ENCODE assay signal across 8 mouse cellular contexts in the genomic region with DNA sequence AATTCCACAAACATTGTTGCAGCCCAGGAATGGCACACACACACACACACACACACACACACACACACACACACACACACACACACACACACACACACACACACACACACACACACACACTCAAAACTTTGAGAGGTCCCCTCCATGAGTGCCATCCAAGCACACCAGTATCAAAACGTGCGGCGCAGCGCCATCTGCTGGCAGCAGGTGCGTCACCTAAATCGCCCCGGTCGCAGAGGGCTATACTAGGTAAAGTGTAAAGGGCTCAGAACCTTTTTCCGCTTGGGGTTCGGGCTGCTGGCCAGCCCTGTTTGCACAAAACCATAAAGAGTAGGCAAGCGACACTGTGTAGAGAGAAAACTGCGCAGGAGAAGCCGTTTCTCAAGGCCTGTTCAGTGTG.
DNase-seq lines count a peak whose midpoint lies in the region; ATAC-seq and TF ChIP-seq lines count a peak whose summit lies in the region.

No protein-coding gene starts in this region.

- 1% methylated on average over 13 of the region's 13 CpGs for WGBS in forebrain, embryonic 14.5 days
- 4% methylated on average over 13 of the region's 13 CpGs for whole genome bisulfite sequencing in hindbrain, embryonic 11.5 days
- 4% methylated on average over 13 of the region's 13 CpGs for WGBS in lung, adult 2 months

- H3K9ac ChIP-seq in forebrain, embryonic 14.5 days (ENCODE audit: low read length), result no peak overlapping the region
- no peak overlapping the region for H3K9ac ChIP-seq in hindbrain, embryonic 11.5 days (ENCODE audit: low read depth, low read length)

- H3K9me3 ChIP-seq in forebrain, embryonic 14.5 days (replicated peaks; ENCODE audit: control insufficient read depth, low read length), result no peaks in the 10 kb centered on the region
- no peaks in the 10 kb centered on the region for H3K9me3 ChIP-seq in hindbrain, embryonic 11.5 days (ENCODE audit: control insufficient read depth, low read length)

- no peak overlapping the region for H3K4me2 ChIP-seq in forebrain, embryonic 14.5 days (ENCODE audit: low read length)
- no peak overlapping the region for H3K4me2 ChIP-seq in hindbrain, embryonic 11.5 days (replicated peaks; ENCODE audit: low read depth, low read length)

- DNase-seq in ES-CJ7 (ENCODE audit: low read depth, low spot score), result peak; percentile 89
- peak; percentile 37 for DNase-seq in brain, embryonic 18.5 days (ENCODE audit: low read depth, low spot score)
- DNase-seq in forebrain, embryonic 14.5 days (ENCODE audit: low spot score), result peak; percentile 93
- DNase-seq in hindbrain, embryonic 11.5 days (ENCODE audit: low spot score), result peak; percentile 95
- DNase-seq in layer of hippocampus, adult 8-10 months (ENCODE audit: low spot score in 2 of 2), result peak; percentile 32 to 80
- peak; percentile 61 for DNase-seq in lung, adult 2 months
- DNase-seq in retina, embryonic 14.5 days (ENCODE audit: low spot score), result peak; percentile 92
- peak; percentile 33 to 86 for DNase-seq in urinary bladder, postnatal 4 days (ENCODE audit: low spot score in 2 of 2)

- H3K4me1 ChIP-seq in forebrain, embryonic 14.5 days (ENCODE audit: control insufficient read depth, insufficient read depth, low read length), result peaks cover 22% of the 10 kb centered on the region; the same call in 1 of the 2 replicates
- no peaks in the 10 kb centered on the region; the same call in 1 of the 2 replicates for H3K4me1 ChIP-seq in hindbrain, embryonic 11.5 days (replicated peaks; ENCODE audit: control insufficient read depth, insufficient read depth, low read length)
- H3K4me1 ChIP-seq in lung, adult 2 months (ENCODE audit: control insufficient read depth, insufficient read depth, low read length), result no peaks in the 10 kb centered on the region

- peak; percentile 85 for ATAC-seq in forebrain, embryonic 14.5 days
- peak; percentile 65 for ATAC-seq in hindbrain, embryonic 11.5 days (ENCODE audit: low FRiP score)

- TF ChIP-seq POLR2A in lung, adult 2 months (IDR thresholded peaks at IDR 0.05; ENCODE audit: borderline replicate concordance, extremely low read depth, low read depth, low read length), result no peak

- H3K27me3 ChIP-seq in forebrain, embryonic 14.5 days (replicated peaks; ENCODE audit: control insufficient read depth, insufficient read depth, low read length), result 0 out of 2 replicates have a peak, but pooled peaks cover 2% of the 10 kb centered on the region
- peaks cover 2% of the 10 kb centered on the region; the same call in 1 of the 2 replicates for H3K27me3 ChIP-seq in hindbrain, embryonic 11.5 days (ENCODE audit: control insufficient read depth, insufficient read depth, low read length)

- no peaks in the 10 kb centered on the region for H3K36me3 ChIP-seq in forebrain, embryonic 14.5 days (ENCODE audit: control insufficient read depth, insufficient read depth, low read length)
- no peaks in the 10 kb centered on the region for H3K36me3 ChIP-seq in hindbrain, embryonic 11.5 days (ENCODE audit: control insufficient read depth, insufficient read depth, low read length)

- TF ChIP-seq CTCF in lung, adult 2 months (IDR thresholded peaks at IDR 0.05; ENCODE audit: insufficient read depth, low read length), result peak; percentile 78

- H3K27ac ChIP-seq in forebrain, embryonic 14.5 days (ENCODE audit: low read depth, low read length), result no peak overlapping the region
- no peak overlapping the region for H3K27ac ChIP-seq in hindbrain, embryonic 11.5 days (ENCODE audit: low read depth, low read length)

- H3K4me3 ChIP-seq in forebrain, embryonic 14.5 days (ENCODE audit: low read depth, low read length), result no peak overlapping the region
- no peak overlapping the region for H3K4me3 ChIP-seq in hindbrain, embryonic 11.5 days (ENCODE audit: low read depth, low read length)
- no peak overlapping the region for H3K4me3 ChIP-seq in lung, adult 2 months (replicated peaks; ENCODE audit: extremely low read depth, low read depth, low read length)

Comparison
In these comparisons a context has a peak if more than half of its experiments do, and no peak if none do; other contexts are left out.
1. DNase-seq: peak in every context shown above with its lines; median percentile 95 in hindbrain, embryonic 11.5 days; 93 in forebrain, embryonic 14.5 days; 92 in retina, embryonic 14.5 days; 89 in ES-CJ7; 61 in lung, adult 2 months; 60 in urinary bladder, postnatal 4 days; 56 in layer of hippocampus, adult 8-10 months; 37 in brain, embryonic 18.5 days.